Mouse (Mus musculus): ENCODE results near the gene Hist2h2aa1. TPM values are rescaled to one million over a fixed set of nuclear protein-coding genes. Genes with fewer than 3 reads are reported as not detected.
A peak's percentile ranks its signal among the peaks of the same experiment; 100 is the strongest.

Hist2h2aa1 gene
- polyA plus RNA-seq, 2 experiments: 18.1 to 44.2 TPM

- H3K4me2 ChIP-seq (replicated peaks; ENCODE audit: low read depth, low read length, severe bottlenecking): no peak overlapping the region
- WGBS: 78% methylated on average over 4 of the region's 4 CpGs
- no peak overlapping the region for H3K9ac ChIP-seq (ENCODE audit: low read depth, low read length, severe bottlenecking)
- H3K4me1 ChIP-seq (ENCODE audit: control insufficient read depth, insufficient read depth, low read length): no peaks in the 10 kb centered on the region
- H3K36me3 ChIP-seq (ENCODE audit: control insufficient read depth, insufficient read depth, low read length): no peaks in the 10 kb centered on the region
- no peak overlapping the region for H3K27ac ChIP-seq (replicated peaks; ENCODE audit: low read depth, low read length)
- no peak overlapping the region for H3K4me3 ChIP-seq (replicated peaks; ENCODE audit: low read length)
- no peaks in the 10 kb centered on the region for H3K9me3 ChIP-seq (ENCODE audit: control insufficient read depth, low read length)
- DNase-seq (ENCODE audit: low spot score) (no peak), ATAC-seq (ENCODE audit: low FRiP score, low read depth) (no peak)
- TF ChIP-seq POLR2A (IDR thresholded peaks at IDR 0.05; ENCODE audit: borderline replicate concordance, extremely low read depth, insufficient read depth, insufficient read length): no peak
- no peaks in the 10 kb centered on the region for H3K27me3 ChIP-seq (ENCODE audit: control insufficient read depth, insufficient read depth, low read length)
Measured at GRCm38 (mm10) chr3:96230910-96231757, 14.2 kb upstream of the Hist2h2aa1 start.

DNA sequence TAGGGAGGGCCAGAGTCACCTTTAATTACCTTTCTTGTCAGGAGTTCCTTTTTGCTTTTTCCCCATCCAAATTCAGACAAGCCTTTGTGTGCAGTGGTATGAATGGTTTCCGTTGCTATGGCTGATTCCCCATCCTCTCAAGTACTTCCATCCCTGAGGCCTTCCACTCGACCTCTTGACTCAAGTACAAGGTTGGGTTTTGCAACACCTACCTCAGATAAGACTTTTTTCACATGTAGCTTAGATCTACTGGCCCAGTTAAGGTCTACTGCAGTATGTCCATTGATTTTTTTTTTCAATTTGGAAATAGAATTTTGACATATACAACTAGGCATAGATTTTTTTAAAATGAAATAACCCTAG, 13.6 kb upstream of the Hist2h2aa1 start:
- no peaks in the 10 kb centered on the region for H3K27me3 ChIP-seq (ENCODE audit: control insufficient read depth, insufficient read depth, low read length)
- TF ChIP-seq POLR2A (IDR thresholded peaks at IDR 0.05; ENCODE audit: borderline replicate concordance, extremely low read depth, insufficient read depth, insufficient read length): no peak
- ATAC-seq (ENCODE audit: low FRiP score, low read depth) (no peak), DNase-seq (ENCODE audit: low spot score) (no peak)
- H3K9ac ChIP-seq (ENCODE audit: low read depth, low read length, severe bottlenecking): no peak overlapping the region
- no peaks in the 10 kb centered on the region for H3K9me3 ChIP-seq (ENCODE audit: control insufficient read depth, low read length)
- no peak overlapping the region for H3K27ac ChIP-seq (replicated peaks; ENCODE audit: low read depth, low read length)
- H3K36me3 ChIP-seq (ENCODE audit: control insufficient read depth, insufficient read depth, low read length): no peaks in the 10 kb centered on the region
- no peaks in the 10 kb centered on the region for H3K4me1 ChIP-seq (ENCODE audit: control insufficient read depth, insufficient read depth, low read length)
- no peak overlapping the region for H3K4me3 ChIP-seq (replicated peaks; ENCODE audit: low read length)
- WGBS: 60% methylated on average over 2 of the region's 2 CpGs
- no peak overlapping the region for H3K4me2 ChIP-seq (replicated peaks; ENCODE audit: low read depth, low read length, severe bottlenecking)

DNA sequence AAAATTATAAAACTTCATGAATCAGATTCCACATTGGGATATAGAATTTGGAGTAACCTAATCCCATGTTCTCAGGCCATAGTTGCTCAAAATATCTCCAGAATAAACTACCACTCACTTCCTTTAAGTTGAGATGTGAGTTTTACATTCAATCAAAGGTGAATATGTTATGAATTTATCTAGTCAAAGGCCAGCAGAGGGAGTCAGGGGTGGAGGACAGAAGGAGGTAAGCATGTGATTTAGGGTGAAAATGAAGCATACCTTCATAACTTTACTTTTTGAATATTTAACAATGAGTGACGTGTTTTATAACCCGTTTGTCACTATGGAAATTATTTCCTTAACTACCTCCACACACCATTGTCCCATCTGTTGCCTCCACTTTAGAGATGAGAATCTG, 10.4 kb upstream of the Hist2h2aa1 start:
- Histone ChIP-seq H3K27me3 (ENCODE audit: control insufficient read depth, insufficient read depth, low read length) (no peaks in the 10 kb centered on the region), H3K4me2 (replicated peaks; ENCODE audit: low read depth, low read length, severe bottlenecking) (no peak overlapping the region), H3K4me1 (ENCODE audit: control insufficient read depth, insufficient read depth, low read length) (peaks cover 2% of the 10 kb centered on the region; the same call in 1 of the 2 replicates), H3K36me3 (ENCODE audit: control insufficient read depth, insufficient read depth, low read length) (no peaks in the 10 kb centered on the region), H3K27ac (replicated peaks; ENCODE audit: low read depth, low read length) (no peak overlapping the region), H3K9me3 (ENCODE audit: control insufficient read depth, low read length) (no peaks in the 10 kb centered on the region), H3K9ac (ENCODE audit: low read depth, low read length, severe bottlenecking) (no peak overlapping the region), H3K4me3 (replicated peaks; ENCODE audit: low read length) (no peak overlapping the region)
- no peak for TF ChIP-seq POLR2A (IDR thresholded peaks at IDR 0.05; ENCODE audit: borderline replicate concordance, extremely low read depth, insufficient read depth, insufficient read length)
- 84% methylated on average over 2 of the region's 2 CpGs for WGBS
- ATAC-seq (ENCODE audit: low FRiP score, low read depth) (no peak), DNase-seq (ENCODE audit: low spot score) (no peak)

DNA sequence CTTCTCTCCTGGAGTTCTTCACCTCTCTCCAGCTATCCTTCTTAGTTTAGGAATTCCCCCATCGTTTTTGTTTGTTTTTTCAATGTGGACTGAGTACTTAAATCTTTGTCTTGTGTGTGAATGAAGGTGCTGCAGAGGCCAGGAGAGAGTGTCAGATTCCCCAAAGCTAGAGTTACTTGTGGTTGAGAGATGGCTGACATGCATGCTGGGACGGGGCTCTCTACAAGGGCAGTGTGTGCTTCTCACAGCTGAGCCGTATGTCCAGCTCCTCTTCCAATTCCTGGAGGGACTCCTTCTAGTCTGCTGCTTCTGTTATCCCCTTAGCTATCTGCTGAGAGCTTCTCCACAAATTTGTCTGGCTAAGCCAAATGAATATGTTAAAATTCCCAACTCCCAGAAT, 9.5 kb upstream of the Hist2h2aa1 start:
- Histone ChIP-seq H3K9ac (ENCODE audit: low read depth, low read length, severe bottlenecking) (no peak overlapping the region), H3K36me3 (ENCODE audit: control insufficient read depth, insufficient read depth, low read length) (no peaks in the 10 kb centered on the region), H3K27ac (replicated peaks; ENCODE audit: low read depth, low read length) (no peak overlapping the region), H3K9me3 (ENCODE audit: control insufficient read depth, low read length) (no peaks in the 10 kb centered on the region), H3K27me3 (ENCODE audit: control insufficient read depth, insufficient read depth, low read length) (no peaks in the 10 kb centered on the region), H3K4me3 (replicated peaks; ENCODE audit: low read length) (no peak overlapping the region), H3K4me2 (replicated peaks; ENCODE audit: low read depth, low read length, severe bottlenecking) (no peak overlapping the region), H3K4me1 (ENCODE audit: control insufficient read depth, insufficient read depth, low read length) (peaks cover 4% of the 10 kb centered on the region; the same call in 1 of the 2 replicates)
- ATAC-seq (ENCODE audit: low FRiP score, low read depth) (no peak), DNase-seq (ENCODE audit: low spot score) (no peak)
- no peak for TF ChIP-seq POLR2A (IDR thresholded peaks at IDR 0.05; ENCODE audit: borderline replicate concordance, extremely low read depth, insufficient read depth, insufficient read length)
- WGBS: 69% methylated on average over 3 of the region's 3 CpGs

DNA sequence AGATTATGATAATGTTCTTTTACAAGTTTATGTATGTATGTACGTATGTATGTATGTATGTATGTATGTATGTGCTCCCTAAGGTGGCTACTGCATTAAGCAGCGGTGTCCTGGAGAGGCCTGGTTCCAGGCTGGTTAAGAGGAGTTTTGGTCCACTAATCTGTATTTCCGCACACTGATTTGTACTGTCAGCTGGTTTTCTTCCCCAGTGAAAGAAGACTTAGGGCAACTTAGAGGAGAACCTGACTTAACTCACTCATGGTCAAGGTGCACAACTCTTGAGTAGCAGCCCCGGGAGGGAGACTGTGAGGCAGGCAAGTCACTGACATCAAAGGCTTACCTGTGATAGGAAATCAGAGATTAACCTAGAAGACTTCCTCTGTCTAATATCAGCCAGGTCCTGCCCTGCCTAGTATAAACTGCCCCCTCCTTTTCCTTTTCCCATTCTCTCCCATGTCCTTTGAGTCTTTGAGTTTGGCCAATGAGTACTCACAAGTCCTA, 8.4 kb upstream of the Hist2h2aa1 start:
- Histone ChIP-seq H3K4me3 (replicated peaks; ENCODE audit: low read length) (peak overlapping the region; percentile 41; the same call in 1 of the 2 replicates), H3K4me2 (replicated peaks; ENCODE audit: low read depth, low read length, severe bottlenecking) (peak overlapping the region; percentile 52), H3K9ac (ENCODE audit: low read depth, low read length, severe bottlenecking) (no peak overlapping the region), H3K36me3 (ENCODE audit: control insufficient read depth, insufficient read depth, low read length) (no peaks in the 10 kb centered on the region), H3K27me3 (ENCODE audit: control insufficient read depth, insufficient read depth, low read length) (no peaks in the 10 kb centered on the region), H3K4me1 (ENCODE audit: control insufficient read depth, insufficient read depth, low read length) (peaks cover 7% of the 10 kb centered on the region; the same call in 1 of the 2 replicates), H3K9me3 (ENCODE audit: control insufficient read depth, low read length) (no peaks in the 10 kb centered on the region), H3K27ac (replicated peaks; ENCODE audit: low read depth, low read length) (no peak overlapping the region)
- 76% methylated on average over 4 of the region's 4 CpGs for WGBS
- DNase-seq (ENCODE audit: low spot score) (no peak), ATAC-seq (ENCODE audit: low FRiP score, low read depth) (no peak)
- TF ChIP-seq POLR2A (IDR thresholded peaks at IDR 0.05; ENCODE audit: borderline replicate concordance, extremely low read depth, insufficient read depth, insufficient read length): no peak
